Mouse (Mus musculus): Measurements from ENCODE around the gene Olfml1.
A peak's percentile ranks its signal among the peaks of the same experiment; 100 is the strongest.

Olfml1 gene

GRCm38 (mm10) chr7:107567261-107567671, at the start of gene Olfml1:
Olfml1 (plus strand) TSS chr7:107567446.
- DNase-seq = no peak

- DNase-seq = no peak
Measured at GRCm38 (mm10) chr7:107519256-107520025, 47.8 kb upstream of the Olfml1 start.

GRCm38 (mm10) chr7:107521411-107521810, 45.8 kb upstream of the Olfml1 start:
- no peak for DNase-seq

- DNase-seq = peak; percentile 55
Measured at GRCm38 (mm10) chr7:107526299-107526698, 40.9 kb upstream of the Olfml1 start.

- no peak for DNase-seq
Measured at GRCm38 (mm10) chr7:107528169-107528772, 39.0 kb upstream of the Olfml1 start.

GRCm38 (mm10) chr7:107529364-107529763, 37.9 kb upstream of the Olfml1 start:
- DNase-seq = no peak

- DNase-seq = no peak
Measured at GRCm38 (mm10) chr7:107535311-107535710, 31.9 kb upstream of the Olfml1 start.

- DNase-seq = no peak
Measured at GRCm38 (mm10) chr7:107536516-107536915, 30.7 kb upstream of the Olfml1 start.

- no peak for DNase-seq
Measured at GRCm38 (mm10) chr7:107540034-107540433, 27.2 kb upstream of the Olfml1 start.

- DNase-seq = no peak
Measured at GRCm38 (mm10) chr7:107545011-107545410, 22.2 kb upstream of the Olfml1 start.

- DNase-seq = no peak
Measured at GRCm38 (mm10) chr7:107547872-107548271, 19.4 kb upstream of the Olfml1 start.

GRCm38 (mm10) chr7:107553461-107553860, 13.8 kb upstream of the Olfml1 start:
- DNase-seq = no peak

- DNase-seq = no peak
Measured at GRCm38 (mm10) chr7:107555906-107556305, 11.3 kb upstream of the Olfml1 start.

- DNase-seq = no peak
Measured at GRCm38 (mm10) chr7:107560675-107561074, 6.6 kb upstream of the Olfml1 start.

GRCm38 (mm10) chr7:107561584-107561983, 5.7 kb upstream of the Olfml1 start:
- no peak for DNase-seq

- DNase-seq = no peak
Measured at GRCm38 (mm10) chr7:107563727-107564126, 3.5 kb upstream of the Olfml1 start.

- no peak for DNase-seq
Measured at GRCm38 (mm10) chr7:107567674-107568073, 428 bp downstream of the Olfml1 start.

- DNase-seq = no peak
Measured at GRCm38 (mm10) chr7:107568971-107569370, 1.7 kb downstream of the Olfml1 start.

- DNase-seq = no peak
Measured at GRCm38 (mm10) chr7:107573856-107574255, 6.6 kb downstream of the Olfml1 start.

- DNase-seq = no peak
Measured at GRCm38 (mm10) chr7:107574276-107574675, 7.0 kb downstream of the Olfml1 start.

- no peak for DNase-seq
Measured at GRCm38 (mm10) chr7:107592641-107593040, 25.4 kb downstream of the Olfml1 start.

- DNase-seq = no peak
Measured at GRCm38 (mm10) chr7:107593904-107594303, 26.7 kb downstream of the Olfml1 start.

- peak; percentile 29 for DNase-seq
Measured at GRCm38 (mm10) chr7:107594325-107594856, 27.1 kb downstream of the Olfml1 start.

- DNase-seq = peak; percentile 71
Measured at GRCm38 (mm10) chr7:107594857-107595402, 27.7 kb downstream of the Olfml1 start, which contains the start of gene Ppfibp2. Ppfibp2 (plus strand) TSS chr7:107595207.
